Mouse (Mus musculus): ENCODE results near the gene Arhgap5. TPM values are rescaled to one million over a fixed set of nuclear protein-coding genes. Genes with fewer than 3 reads are reported as not detected.
A peak's percentile ranks its signal among the peaks of the same experiment; 100 is the strongest.

The Arhgap5 gene
- polyA plus RNA-seq, 1 experiment from 2014 or later = 26.9 TPM

DNA sequence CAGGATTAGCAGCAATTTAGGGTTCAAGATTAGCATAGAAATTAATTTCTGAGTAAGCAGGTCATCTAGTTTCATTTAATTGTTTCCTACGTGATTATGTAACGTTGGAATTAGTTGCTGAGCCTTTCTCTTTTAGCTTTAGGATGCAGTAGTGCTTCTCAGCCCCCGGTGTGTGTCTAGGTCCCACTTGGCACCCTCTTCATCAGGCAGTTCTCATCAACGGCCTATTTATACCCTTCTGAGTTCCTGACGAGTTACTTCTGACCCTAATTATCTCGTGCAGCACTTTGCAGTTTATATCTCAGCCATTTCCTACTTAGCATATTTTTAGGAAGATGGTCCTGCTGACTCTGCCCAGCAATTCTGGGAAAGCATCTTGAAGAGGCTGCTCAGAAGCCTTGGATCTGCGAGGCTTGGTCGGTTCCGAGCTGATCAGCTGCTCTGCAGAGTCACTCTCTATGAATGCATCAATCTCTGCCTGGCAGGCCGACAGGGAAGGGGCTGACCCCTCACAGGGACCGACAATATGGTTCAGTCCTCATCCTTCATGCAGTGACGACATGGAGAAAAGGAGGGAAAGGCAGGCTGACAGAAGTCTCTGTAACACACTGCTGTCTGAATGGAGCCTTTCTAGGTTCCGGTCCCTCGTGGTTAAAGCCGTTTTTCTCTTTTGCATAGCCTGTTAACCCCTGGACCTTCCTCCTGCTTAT is 15.4 kb upstream of the Arhgap5 start:
- Histone ChIP-seq H3K9ac (peak overlapping the region; percentile 17), H3K4me2 (peak overlapping the region; percentile 46), H3K4me1 (peaks cover 21% of the 10 kb centered on the region), H3K36me3 (no peaks in the 10 kb centered on the region), H3K9me3 (no peaks in the 10 kb centered on the region), H3K4me3 (no peak overlapping the region), H3K27ac (replicated peaks) (no peak overlapping the region), H3K27me3 (replicated peaks) (no peaks in the 10 kb centered on the region)
- 18% methylated on average over 15 of the region's 15 CpGs for WGBS
- no peak for ATAC-seq (ENCODE audit: extremely low read depth, insufficient number of reproducible peaks, low FRiP score, low TSS enrichment)

GRCm38 (mm10) chr12:52493281-52493681 is 10.5 kb upstream of the Arhgap5 start:
- 0 out of 2 replicates have a peak overlapping the region, but pooled peaks have one; percentile 3 for H3K4me2 ChIP-seq
- peak overlapping the region; percentile 46 for H3K27ac ChIP-seq (replicated peaks)
- H3K4me1 ChIP-seq = peaks cover 21% of the 10 kb centered on the region
- H3K9ac ChIP-seq = no peak overlapping the region
- 37% methylated on average over 6 of the region's 6 CpGs for WGBS
- H3K27me3 ChIP-seq (replicated peaks) = no peaks in the 10 kb centered on the region
- no peaks in the 10 kb centered on the region for H3K9me3 ChIP-seq
- H3K36me3 ChIP-seq = no peaks in the 10 kb centered on the region
- ATAC-seq (ENCODE audit: extremely low read depth, insufficient number of reproducible peaks, low FRiP score, low TSS enrichment) = no peak
- no peak overlapping the region for H3K4me3 ChIP-seq

- WGBS = 64% methylated on average over 3 of the region's 3 CpGs
- ATAC-seq (ENCODE audit: extremely low read depth, insufficient number of reproducible peaks, low FRiP score, low TSS enrichment) = no peak
- Histone ChIP-seq H3K27ac (replicated peaks) (no peak overlapping the region), H3K36me3 (no peaks in the 10 kb centered on the region), H3K9ac (no peak overlapping the region), H3K4me3 (no peak overlapping the region), H3K27me3 (replicated peaks) (no peaks in the 10 kb centered on the region), H3K4me1 (peaks cover 22% of the 10 kb centered on the region), H3K4me2 (no peak overlapping the region), H3K9me3 (no peaks in the 10 kb centered on the region)
Measured at GRCm38 (mm10) chr12:52497209-52497608, 6.6 kb upstream of the Arhgap5 start.

- WGBS = 47% methylated on average over 8 of the region's 8 CpGs
- Histone ChIP-seq H3K27ac (replicated peaks) (no peak overlapping the region), H3K27me3 (replicated peaks) (no peaks in the 10 kb centered on the region), H3K36me3 (no peaks in the 10 kb centered on the region), H3K9ac (no peak overlapping the region), H3K4me2 (peak overlapping the region; percentile 42), H3K4me3 (no peak overlapping the region), H3K4me1 (peaks cover 23% of the 10 kb centered on the region), H3K9me3 (no peaks in the 10 kb centered on the region)
- ATAC-seq (ENCODE audit: extremely low read depth, insufficient number of reproducible peaks, low FRiP score, low TSS enrichment) = no peak
Measured at GRCm38 (mm10) chr12:52500915-52501833, 2.6 kb upstream of the Arhgap5 start.

GRCm38 (mm10) chr12:52502161-52502560 is 1.6 kb upstream of the Arhgap5 start:
- Histone ChIP-seq H3K9me3 (no peaks in the 10 kb centered on the region), H3K4me2 (peak overlapping the region; percentile 78; the same call in 1 of the 2 replicates), H3K9ac (no peak overlapping the region), H3K4me1 (peaks cover 31% of the 10 kb centered on the region), H3K36me3 (no peaks in the 10 kb centered on the region), H3K4me3 (no peak overlapping the region), H3K27me3 (replicated peaks) (no peaks in the 10 kb centered on the region), H3K27ac (replicated peaks) (peak overlapping the region; percentile 100)
- ATAC-seq (ENCODE audit: extremely low read depth, insufficient number of reproducible peaks, low FRiP score, low TSS enrichment) = no peak
- 77% methylated on average over 3 of the region's 3 CpGs for WGBS

DNA sequence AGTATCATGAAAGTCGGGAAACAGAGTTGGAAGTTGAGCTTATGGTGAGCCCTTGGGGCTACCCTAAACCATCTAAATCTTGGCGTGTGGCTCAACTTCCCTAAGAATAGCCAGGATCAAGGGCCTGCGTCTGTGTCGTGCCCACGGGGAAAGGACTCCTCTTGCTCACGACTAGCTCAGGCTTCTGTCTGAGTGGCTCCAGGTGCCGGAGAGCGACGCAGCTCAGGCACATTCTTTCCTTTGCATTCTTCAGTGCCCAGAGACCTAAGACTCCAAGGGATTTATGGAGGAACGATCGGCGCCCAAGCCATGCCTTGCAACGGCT is 679 bp upstream of the Arhgap5 start:
- Histone ChIP-seq H3K9me3 (no peaks in the 10 kb centered on the region), H3K27ac (replicated peaks) (peak overlapping the region; percentile 100), H3K27me3 (replicated peaks) (no peaks in the 10 kb centered on the region), H3K4me1 (peaks cover 31% of the 10 kb centered on the region), H3K36me3 (no peaks in the 10 kb centered on the region), H3K4me2 (peak overlapping the region; percentile 78), H3K4me3 (peak overlapping the region; percentile 99), H3K9ac (peak overlapping the region; percentile 88)
- no peak for ATAC-seq (ENCODE audit: extremely low read depth, insufficient number of reproducible peaks, low FRiP score, low TSS enrichment)
- under 1% methylated on average over 13 of the region's 13 CpGs for WGBS

- ATAC-seq (ENCODE audit: extremely low read depth, insufficient number of reproducible peaks, low FRiP score, low TSS enrichment) = no peak
- H3K4me3 ChIP-seq = peak overlapping the region; percentile 99
- peak overlapping the region; percentile 100 for H3K9ac ChIP-seq
- no peaks in the 10 kb centered on the region for H3K36me3 ChIP-seq
- WGBS = under 1% methylated on average over 71 of the region's 78 CpGs
- H3K4me1 ChIP-seq = peaks cover 35% of the 10 kb centered on the region
- H3K9me3 ChIP-seq = no peaks in the 10 kb centered on the region
- H3K27ac ChIP-seq (replicated peaks) = peak overlapping the region; percentile 100
- peak overlapping the region; percentile 78 for H3K4me2 ChIP-seq
- H3K27me3 ChIP-seq (replicated peaks) = no peaks in the 10 kb centered on the region
Measured at GRCm38 (mm10) chr12:52504331-52505181, 784 bp downstream of the Arhgap5 start.

DNA sequence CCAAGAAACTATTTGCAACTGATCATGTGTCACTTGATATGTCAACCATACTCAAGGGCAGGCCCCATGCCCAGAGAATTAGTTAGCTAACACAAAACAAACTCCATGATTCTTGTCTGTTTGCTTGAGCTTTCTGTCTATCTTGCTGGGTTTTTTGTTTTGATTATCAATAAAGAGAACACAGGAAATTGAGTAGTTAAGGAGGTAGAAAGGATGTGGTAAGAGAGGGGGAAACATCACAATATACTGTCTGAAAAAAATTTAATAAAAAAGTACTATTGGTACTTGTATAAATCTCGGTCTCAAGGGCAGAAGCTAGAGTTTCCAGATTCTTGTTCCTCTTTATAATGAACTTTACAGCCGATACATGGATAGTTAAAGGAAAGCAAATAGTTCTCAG is 20.9 kb downstream of the Arhgap5 start:
- WGBS = 90% methylated on average over 2 of the region's 2 CpGs
- H3K4me3 ChIP-seq = no peak overlapping the region
- H3K4me2 ChIP-seq = no peak overlapping the region
- H3K9ac ChIP-seq = no peak overlapping the region
- ATAC-seq (ENCODE audit: extremely low read depth, insufficient number of reproducible peaks, low FRiP score, low TSS enrichment) = no peak
- H3K27ac ChIP-seq (replicated peaks) = no peak overlapping the region
- peaks cover 3% of the 10 kb centered on the region; the same call in 1 of the 2 replicates for H3K4me1 ChIP-seq
- H3K9me3 ChIP-seq = no peaks in the 10 kb centered on the region
- H3K36me3 ChIP-seq = peaks cover 4% of the 10 kb centered on the region
- no peaks in the 10 kb centered on the region for H3K27me3 ChIP-seq (replicated peaks)

DNA sequence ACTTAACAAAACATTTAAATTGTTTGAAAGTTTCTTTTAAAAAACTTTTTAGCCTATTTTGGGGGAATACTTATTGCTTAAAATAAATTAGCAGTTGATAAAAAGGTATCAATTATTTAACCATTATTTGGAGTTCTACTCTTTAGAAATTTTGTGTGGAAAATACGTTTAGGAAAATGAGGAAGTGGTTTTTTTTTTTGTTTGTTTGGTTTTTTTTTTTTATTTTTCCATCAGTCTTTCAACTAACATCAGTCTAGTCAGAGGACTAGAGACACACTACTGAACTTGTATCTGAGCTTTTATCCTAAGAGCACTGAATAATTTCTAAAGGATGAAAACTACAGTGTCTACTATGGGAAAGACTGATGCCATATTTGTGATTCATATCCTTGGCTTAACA is 21.7 kb downstream of the Arhgap5 start:
- WGBS = 82% methylated on average over 1 of the region's 1 CpGs

GRCm38 (mm10) chr12:52529740-52530139 is 26.0 kb downstream of the Arhgap5 start:
- WGBS = 81% methylated on average over 3 of the region's 3 CpGs
- Histone ChIP-seq H3K4me3 (no peak overlapping the region), H3K4me2 (no peak overlapping the region), H3K9ac (no peak overlapping the region), H3K4me1 (no peaks in the 10 kb centered on the region), H3K27ac (replicated peaks) (no peak overlapping the region), H3K9me3 (no peaks in the 10 kb centered on the region), H3K36me3 (0 out of 2 replicates have a peak, but pooled peaks cover 3% of the 10 kb centered on the region), H3K27me3 (replicated peaks) (no peaks in the 10 kb centered on the region)
- ATAC-seq (ENCODE audit: extremely low read depth, insufficient number of reproducible peaks, low FRiP score, low TSS enrichment) = no peak

More for the DNA sequence above, 21.7 kb downstream of the Arhgap5 start:
- Histone ChIP-seq H3K27ac (replicated peaks) (no peak overlapping the region), H3K9me3 (no peaks in the 10 kb centered on the region), H3K36me3 (peaks cover 3% of the 10 kb centered on the region; the same call in 1 of the 2 replicates), H3K27me3 (replicated peaks) (no peaks in the 10 kb centered on the region), H3K4me1 (peaks cover 3% of the 10 kb centered on the region; the same call in 1 of the 2 replicates), H3K4me2 (no peak overlapping the region), H3K9ac (no peak overlapping the region), H3K4me3 (no peak overlapping the region)
- no peak for ATAC-seq (ENCODE audit: extremely low read depth, insufficient number of reproducible peaks, low FRiP score, low TSS enrichment)

DNA sequence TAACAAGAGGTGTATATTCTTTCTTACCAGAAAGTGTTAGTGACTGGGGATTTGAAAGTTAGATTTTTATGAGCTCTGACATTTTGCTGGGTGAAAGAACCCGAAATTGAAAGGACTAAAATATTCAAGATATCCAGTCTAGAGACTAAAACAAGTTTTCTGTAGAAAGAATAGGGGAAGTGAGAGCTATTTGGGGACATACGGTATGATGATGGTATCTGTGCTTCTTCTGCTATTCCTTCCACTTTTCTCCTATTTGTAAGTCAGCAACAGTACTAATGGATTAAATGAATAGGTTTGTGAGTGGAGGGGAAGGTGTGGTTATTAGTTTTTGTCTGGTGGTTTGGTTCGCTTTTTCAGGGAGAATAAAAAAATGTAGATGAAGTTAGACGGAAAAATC is 37.5 kb downstream of the Arhgap5 start:
- no peak for ATAC-seq (ENCODE audit: extremely low read depth, insufficient number of reproducible peaks, low FRiP score, low TSS enrichment)
- H3K9me3 ChIP-seq = no peaks in the 10 kb centered on the region

More for the DNA sequence above, 37.5 kb downstream of the Arhgap5 start:
- Histone ChIP-seq H3K4me1 (peaks cover 15% of the 10 kb centered on the region), H3K4me2 (no peak overlapping the region), H3K4me3 (no peak overlapping the region), H3K9ac (no peak overlapping the region), H3K27me3 (replicated peaks) (no peaks in the 10 kb centered on the region), H3K27ac (replicated peaks) (no peak overlapping the region), H3K36me3 (peaks cover 6% of the 10 kb centered on the region)
- 78% methylated on average over 4 of the region's 4 CpGs for WGBS

Measured in heart, embryonic 13.5 days (tissue).